Mouse (Mus musculus): ENCODE data around the gene Krtap12-1.

- TF ChIP-seq CTCF (IDR thresholded peaks at IDR 0.05; ENCODE audit: borderline replicate concordance, extremely low read depth, insufficient read depth, insufficient read length) = peak; percentile 40
- no peak for TF ChIP-seq POLR2A (IDR thresholded peaks at IDR 0.05; ENCODE audit: borderline replicate concordance, extremely low read depth, insufficient read depth, insufficient read length, poor library complexity, severe bottlenecking)
Observed at GRCm38 (mm10) chr10:77729241-77729640, 8.8 kb downstream of the Krtap12-1 start.
